Mouse (Mus musculus): ENCODE results near the gene Fshr.

DNA sequence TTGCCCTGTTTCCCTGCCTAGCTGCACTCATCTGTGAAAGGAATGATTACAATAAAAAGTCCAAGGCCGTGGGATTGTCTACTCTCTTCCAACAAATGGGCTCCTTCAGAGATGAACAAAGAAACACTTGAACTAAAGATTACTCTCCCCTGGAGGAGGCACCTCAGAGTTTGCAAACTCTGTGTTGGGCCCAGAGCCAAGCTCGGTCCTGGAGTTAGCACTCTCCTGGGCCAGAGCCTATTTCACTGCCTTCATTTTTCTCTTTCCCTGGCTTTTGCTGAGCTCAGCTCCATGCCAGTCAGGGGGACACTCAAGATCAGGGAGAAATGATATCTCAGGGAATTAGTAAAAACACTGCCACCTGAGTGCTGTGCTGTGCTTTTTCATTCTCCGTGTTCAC, 234.4 kb downstream of the Fshr start:
- TF ChIP-seq CTCF (IDR thresholded peaks at IDR 0.05; ENCODE audit: control insufficient read depth, insufficient read depth, insufficient read length) (no peak), FOSL1 (IDR thresholded peaks at IDR 0.05; ENCODE audit: insufficient read depth, low read length, poor library complexity, severe bottlenecking) (no peak), MAX (IDR thresholded peaks at IDR 0.05) (no peak), MYOG (IDR thresholded peaks at IDR 0.05; ENCODE audit: control insufficient read depth, extremely low read depth, insufficient read length) (no peak), USF1 (IDR thresholded peaks at IDR 0.05; ENCODE audit: low read depth) (no peak), CEBPB (IDR thresholded peaks at IDR 0.05; ENCODE audit: low read depth) (no peak), MYOD1 (IDR thresholded peaks at IDR 0.05; ENCODE audit: control insufficient read depth, insufficient read length, low read depth) (no peak)

Data from C2C12 (cell line).